Mouse (Mus musculus) cerebellum, adult 2 months (tissue): ENCODE measurements around the gene Rcc2.

Source experiments
- CTCF ChIP-seq: fragments of 200-500 bp; IDR thresholded peaks from 2 replicates; pipeline ENCODE4 v1.5.1; 2011; ENCODE audit warnings: low read depth, mild to moderate bottlenecking, control low read depth, low read length, moderate library complexity, borderline replicate concordance; ENCODE audit not compliant: insufficient read depth
- POLR2A ChIP-seq: fragments of 200-500 bp; IDR thresholded peaks from 2 replicates; pipeline ENCODE4 v1.6.1; 2011; ENCODE audit warnings: low read length, control low read depth, borderline replicate concordance; ENCODE audit not compliant: insufficient read depth

GRCm38 (mm10) chr4:140714586-140714985 is 14.2 kb downstream of the Rcc2 start:
- no peak for TF ChIP-seq POLR2A
- no peak for TF ChIP-seq CTCF
